Mouse (Mus musculus): ENCODE data around the gene Hsd11b1. TPM values are rescaled to one million over a fixed set of nuclear protein-coding genes. Genes with fewer than 3 reads are reported as not detected.

Gene Hsd11b1
- total and polyA plus RNA-seq, 3 experiments, result 10.5 to 20.9 (median 15.1) TPM

DNA sequence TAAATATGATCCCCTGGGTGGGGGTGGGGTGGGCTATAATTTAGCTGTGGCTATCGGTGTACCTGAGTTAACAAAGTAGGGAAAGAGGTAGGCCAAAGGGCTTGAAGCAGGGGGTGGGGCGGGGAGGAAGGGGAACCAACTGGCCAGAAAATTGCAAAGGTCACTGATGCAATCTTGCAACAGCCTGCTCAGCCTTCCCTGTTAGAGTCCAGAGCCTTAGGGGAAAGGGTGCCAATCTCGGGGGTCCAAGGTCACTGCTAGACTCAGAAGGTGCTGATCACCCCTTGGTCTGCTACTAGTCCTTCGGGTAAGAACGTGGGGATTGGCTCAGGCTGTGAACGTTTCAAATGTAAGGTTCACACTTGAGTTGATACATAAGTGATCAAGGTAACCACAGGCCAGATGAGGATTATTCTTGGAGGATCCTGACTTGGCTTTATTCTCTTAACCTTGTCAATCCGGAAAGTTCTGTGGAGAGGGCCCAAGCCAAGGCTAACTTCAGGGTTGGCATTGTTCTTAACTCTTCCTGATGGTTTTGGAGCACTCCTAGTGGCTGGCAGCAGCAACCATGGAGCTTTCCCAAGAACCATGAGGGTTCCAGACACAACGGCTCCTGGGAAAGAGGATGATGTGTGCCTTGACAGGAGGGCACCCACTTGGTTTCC lies 10.7 kb upstream of the Hsd11b1 start:
- no peaks in the 10 kb centered on the region for H3K79me2 ChIP-seq (replicated peaks; ENCODE audit: control insufficient read depth, insufficient read depth, low read length)
- intact Hi-C loops (cut with DNase I), result loop anchor here (5.0 kb wide), 1 partner anchor 108 kb away; no protein-coding TSS in a partner anchor
- no peak overlapping the region for H3K4me3 ChIP-seq
- no peak for DNase-seq
- no peak overlapping the region for H3K9ac ChIP-seq (ENCODE audit: low read depth, low read length)
- no peak overlapping the region for H3K27ac ChIP-seq
- peaks cover 4% of the 10 kb centered on the region; the same call in 1 of the 2 replicates for H3K36me3 ChIP-seq (ENCODE audit: control insufficient read depth, insufficient read depth, low read length)
- H3K27me3 ChIP-seq (ENCODE audit: control insufficient read depth, insufficient read depth, low read length), result no peaks in the 10 kb centered on the region
- TF ChIP-seq EP300 (IDR thresholded peaks at IDR 0.05; ENCODE audit: insufficient read depth, low read depth, low read length) (no peak), CTCF (IDR thresholded peaks at IDR 0.05) (peak; percentile 19; the same call in 1 of the 2 replicates)
- peaks cover 6% of the 10 kb centered on the region for H3K4me1 ChIP-seq (ENCODE audit: control insufficient read depth, insufficient read depth, low read length)
- 69% methylated on average over 8 of the region's 8 CpGs for WGBS

GRCm38 (mm10) chr1:193272916-193273601 lies 9.2 kb upstream of the Hsd11b1 start, which contains the start of gene G0s2:
TSS of gene G0s2 (minus strand) at chr1:193273217.
- H3K27me3 ChIP-seq (ENCODE audit: control insufficient read depth, insufficient read depth, low read length), result no peaks in the 10 kb centered on the region
- 2% methylated on average over 23 of the region's 23 CpGs for WGBS
- peak within 1 kb of the TSS; percentile 86 for H3K9ac ChIP-seq (ENCODE audit: low read depth, low read length)

DNA sequence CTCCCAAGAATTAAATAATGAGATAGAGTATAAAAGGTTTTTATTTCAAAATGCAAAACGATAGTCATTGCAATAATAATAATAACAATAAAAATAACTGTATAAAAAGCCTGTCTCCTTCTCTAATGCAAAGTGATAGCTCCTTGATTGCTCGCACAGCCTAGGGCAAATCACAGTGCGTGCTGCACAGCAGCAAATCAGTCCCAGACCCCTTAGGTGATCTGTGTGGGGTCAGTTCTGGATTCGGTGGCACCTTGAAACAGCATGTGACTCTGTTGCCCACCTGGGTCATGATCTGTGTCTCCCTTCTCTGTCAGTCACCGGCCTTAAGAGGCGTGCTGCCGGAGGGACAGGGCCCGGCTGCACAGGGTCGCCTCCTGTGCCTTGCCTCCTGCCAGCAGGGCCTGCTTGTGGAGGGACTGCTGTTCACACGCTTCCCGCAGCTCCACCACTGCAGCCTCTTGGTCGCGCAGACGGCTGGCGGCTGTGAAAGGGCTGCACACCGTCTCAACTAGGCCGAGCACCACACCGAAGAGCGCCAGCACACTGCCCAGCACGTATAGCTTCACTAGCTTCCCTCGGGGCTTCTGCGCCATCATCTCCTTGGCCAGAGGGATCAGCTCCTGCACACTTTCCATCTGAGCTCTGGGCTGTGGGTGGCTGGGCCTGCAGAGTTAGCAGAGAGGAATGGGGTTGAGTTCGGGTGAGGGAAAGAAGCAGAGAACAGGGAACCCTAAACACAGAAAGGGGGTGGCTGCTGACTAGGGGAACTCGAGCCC lies 8.5 kb upstream of the Hsd11b1 start:
- Histone ChIP-seq H3K4me3 (peak overlapping the region; percentile 67), H3K9ac (ENCODE audit: low read depth, low read length) (peak overlapping the region; percentile 77), H3K79me2 (replicated peaks; ENCODE audit: control insufficient read depth, insufficient read depth, low read length) (no peaks in the 10 kb centered on the region), H3K27ac (peak overlapping the region; percentile 81), H3K4me1 (ENCODE audit: control insufficient read depth, insufficient read depth, low read length) (peaks cover 4% of the 10 kb centered on the region), H3K27me3 (ENCODE audit: control insufficient read depth, insufficient read depth, low read length) (no peaks in the 10 kb centered on the region), H3K36me3 (ENCODE audit: control insufficient read depth, insufficient read depth, low read length) (peaks cover 4% of the 10 kb centered on the region; the same call in 1 of the 2 replicates)
- DNase-seq, result peak; percentile 56 to 67
- WGBS, result 21% methylated on average over 24 of the region's 24 CpGs
- intact Hi-C loops (cut with DNase I), result loop anchor here (5.0 kb wide), 1 partner anchor 110 kb away; no protein-coding TSS in a partner anchor
- no peak for TF ChIP-seq POLR2A (IDR thresholded peaks at IDR 0.05; ENCODE audit: insufficient read depth, low read depth, low read length)
- no peak for TF ChIP-seq CTCF (IDR thresholded peaks at IDR 0.05)
- TF ChIP-seq EP300 (IDR thresholded peaks at IDR 0.05; ENCODE audit: insufficient read depth, low read depth, low read length), result no peak

More at GRCm38 (mm10) chr1:193272916-193273601, 9.2 kb upstream of the Hsd11b1 start, which contains the start of gene G0s2:
- peak; percentile 60 for TF ChIP-seq CTCF (IDR thresholded peaks at IDR 0.05)
- TF ChIP-seq POLR2A (IDR thresholded peaks at IDR 0.05; ENCODE audit: insufficient read depth, low read depth, low read length), result peak; percentile 100
- peak; percentile 90 for TF ChIP-seq EP300 (IDR thresholded peaks at IDR 0.05; ENCODE audit: insufficient read depth, low read depth, low read length)
- Histone ChIP-seq H3K4me3 (peak within 1 kb of the TSS; percentile 67), H3K79me2 (replicated peaks; ENCODE audit: control insufficient read depth, insufficient read depth, low read length) (no peaks in the 10 kb centered on the region), H3K4me1 (ENCODE audit: control insufficient read depth, insufficient read depth, low read length) (peaks cover 4% of the 10 kb centered on the region), H3K36me3 (ENCODE audit: control insufficient read depth, insufficient read depth, low read length) (peaks cover 4% of the 10 kb centered on the region; the same call in 1 of the 2 replicates), H3K27ac (peak within 1 kb of the TSS; percentile 90)
- DNase-seq, result peak; percentile 87 to 91
- intact Hi-C loops (cut with DNase I), result loop anchor here (1.0 to 5.0 kb wide), 2 partner anchors 42 to 109 kb away; no protein-coding TSS in a partner anchor

- Histone ChIP-seq H3K4me3 (peak overlapping the region; percentile 67), H3K27me3 (ENCODE audit: control insufficient read depth, insufficient read depth, low read length) (no peaks in the 10 kb centered on the region), H3K9ac (ENCODE audit: low read depth, low read length) (peak overlapping the region; percentile 71), H3K27ac (peak overlapping the region; percentile 81), H3K36me3 (ENCODE audit: control insufficient read depth, insufficient read depth, low read length) (peaks cover 4% of the 10 kb centered on the region; the same call in 1 of the 2 replicates), H3K79me2 (replicated peaks; ENCODE audit: control insufficient read depth, insufficient read depth, low read length) (no peaks in the 10 kb centered on the region), H3K4me1 (ENCODE audit: control insufficient read depth, insufficient read depth, low read length) (peaks cover 4% of the 10 kb centered on the region)
- DNase-seq, result peak in 1 of 2 experiments; percentile 25
- WGBS, result 30% methylated on average over 6 of the region's 6 CpGs
- intact Hi-C loops (cut with DNase I), result loop anchor here (5.0 kb wide), 1 partner anchor 111 kb away; no protein-coding TSS in a partner anchor
- TF ChIP-seq CTCF (IDR thresholded peaks at IDR 0.05) (no peak), POLR2A (IDR thresholded peaks at IDR 0.05; ENCODE audit: insufficient read depth, low read depth, low read length) (peak; percentile 54; the same call in 1 of the 2 replicates), EP300 (IDR thresholded peaks at IDR 0.05; ENCODE audit: insufficient read depth, low read depth, low read length) (0 out of 2 replicates have a peak, but pooled peaks have one; percentile 33)
Observed at GRCm38 (mm10) chr1:193270965-193271763, 7.3 kb upstream of the Hsd11b1 start.

- Histone ChIP-seq H3K27me3 (ENCODE audit: control insufficient read depth, insufficient read depth, low read length) (no peaks in the 10 kb centered on the region), H3K27ac (no peak overlapping the region), H3K4me3 (no peak overlapping the region), H3K79me2 (replicated peaks; ENCODE audit: control insufficient read depth, insufficient read depth, low read length) (no peaks in the 10 kb centered on the region), H3K4me1 (ENCODE audit: control insufficient read depth, insufficient read depth, low read length) (peaks cover 14% of the 10 kb centered on the region), H3K9ac (ENCODE audit: low read depth, low read length) (no peak overlapping the region), H3K36me3 (ENCODE audit: control insufficient read depth, insufficient read depth, low read length) (no peaks in the 10 kb centered on the region; the same call in 1 of the 2 replicates)
- intact Hi-C loops (cut with DNase I), result no loop called here
- DNase-seq, result no peak
- TF ChIP-seq CTCF (IDR thresholded peaks at IDR 0.05) (no peak), EP300 (IDR thresholded peaks at IDR 0.05; ENCODE audit: insufficient read depth, low read depth, low read length) (no peak), POLR2A (IDR thresholded peaks at IDR 0.05; ENCODE audit: insufficient read depth, low read depth, low read length) (no peak)
Observed at GRCm38 (mm10) chr1:193265734-193266133, 1.9 kb upstream of the Hsd11b1 start.

Data from heart, adult 2 months (tissue).